In genomic region chr5:140785240-140785872, GRCm38 (mm10) we compare ENCODE assay signal across 15 mouse cellular contexts. TPM values are rescaled to one million over a fixed set of nuclear protein-coding genes. Genes with fewer than 3 reads are reported as not detected.
DNase-seq lines count a peak whose midpoint lies in the region; ATAC-seq lines count a peak whose summit lies in the region.
"Had no signal": no experiment of that assay in that cellular context is flagged by ENCODE, and none has a peak within 500 bp of the region (broad histone marks: within the 10 kb centered on the region; RNA-seq: fewer than 3 reads in every experiment).

No protein-coding gene starts in this region.

- no peak overlapping the region for H3K4me3 ChIP-seq in embryonic facial prominence, embryonic 13.5 days
- no peak overlapping the region for H3K4me3 ChIP-seq in embryonic facial prominence, embryonic 10.5 days
- H3K4me3 ChIP-seq in heart, embryonic 16.5 days (ENCODE audit: low read length), result no peak overlapping the region
- no peak overlapping the region for H3K4me3 ChIP-seq in limb, embryonic 12.5 days (replicated peaks)
- no peak overlapping the region for H3K4me3 ChIP-seq in limb, embryonic 10.5 days
- no peak overlapping the region for H3K4me3 ChIP-seq in neural tube, embryonic 15.5 days (replicated peaks)
- H3K4me3 ChIP-seq: liver, embryonic 15.5 days had no signal

- H3K9ac ChIP-seq in embryonic facial prominence, embryonic 13.5 days, result 0 out of 2 replicates have a peak overlapping the region, but pooled peaks have one; percentile 11
- no peak overlapping the region for H3K9ac ChIP-seq in heart, embryonic 16.5 days (ENCODE audit: low read length)
- H3K9ac ChIP-seq in limb, embryonic 12.5 days (replicated peaks), result 0 out of 2 replicates have a peak overlapping the region, but pooled peaks have one; percentile 2
- no peak overlapping the region for H3K9ac ChIP-seq in neural tube, embryonic 15.5 days (replicated peaks)
- H3K9ac ChIP-seq: liver, embryonic 15.5 days had no signal

- DNase-seq in embryonic facial prominence, embryonic 10.5 days (ENCODE audit: low spot score), result no peak
- DNase-seq in heart, adult 8-10 months (ENCODE audit: low spot score), result no peak
- no peak for DNase-seq in limb, embryonic 10.5 days (ENCODE audit: low spot score)
- no peak for DNase-seq in cerebellum, adult 9-10 months
- DNase-seq: cerebellum, postnatal 10 days; gastrocnemius, postnatal 36 days; kidney, adult 11 months; kidney, postnatal 14 days; lung, postnatal 36 days; thymus, postnatal 36 days had no signal

- H3K4me1 ChIP-seq in embryonic facial prominence, embryonic 13.5 days, result peaks cover 28% of the 10 kb centered on the region
- peaks cover 14% of the 10 kb centered on the region for H3K4me1 ChIP-seq in embryonic facial prominence, embryonic 10.5 days
- H3K4me1 ChIP-seq in heart, embryonic 16.5 days (ENCODE audit: control insufficient read depth, insufficient read depth, low read length), result peaks cover 45% of the 10 kb centered on the region
- peaks cover 16% of the 10 kb centered on the region for H3K4me1 ChIP-seq in limb, embryonic 12.5 days (replicated peaks)
- no peaks in the 10 kb centered on the region for H3K4me1 ChIP-seq in limb, embryonic 10.5 days
- peaks cover 26% of the 10 kb centered on the region for H3K4me1 ChIP-seq in neural tube, embryonic 15.5 days

- H3K27me3 ChIP-seq in embryonic facial prominence, embryonic 13.5 days, result no peaks in the 10 kb centered on the region
- no peaks in the 10 kb centered on the region for H3K27me3 ChIP-seq in embryonic facial prominence, embryonic 10.5 days (replicated peaks; ENCODE audit: low read depth, poor library complexity, severe bottlenecking)
- no peaks in the 10 kb centered on the region for H3K27me3 ChIP-seq in heart, embryonic 16.5 days (ENCODE audit: control insufficient read depth, insufficient read depth, low read length)
- H3K27me3 ChIP-seq in limb, embryonic 12.5 days, result no peaks in the 10 kb centered on the region
- H3K27me3 ChIP-seq in limb, embryonic 10.5 days (ENCODE audit: low read depth, poor library complexity, severe bottlenecking), result no peaks in the 10 kb centered on the region
- H3K27me3 ChIP-seq in neural tube, embryonic 15.5 days (replicated peaks), result no peaks in the 10 kb centered on the region
- H3K27me3 ChIP-seq: liver, embryonic 15.5 days had no signal

- no peaks in the 10 kb centered on the region for H3K9me3 ChIP-seq in embryonic facial prominence, embryonic 13.5 days
- H3K9me3 ChIP-seq in embryonic facial prominence, embryonic 10.5 days, result no peaks in the 10 kb centered on the region
- 0 out of 2 replicates have a peak, but pooled peaks cover 2% of the 10 kb centered on the region for H3K9me3 ChIP-seq in heart, embryonic 16.5 days (replicated peaks; ENCODE audit: control insufficient read depth, low read length)
- no peaks in the 10 kb centered on the region for H3K9me3 ChIP-seq in limb, embryonic 12.5 days
- no peaks in the 10 kb centered on the region for H3K9me3 ChIP-seq in limb, embryonic 10.5 days (replicated peaks)
- H3K9me3 ChIP-seq in neural tube, embryonic 15.5 days (replicated peaks), result no peaks in the 10 kb centered on the region
- H3K9me3 ChIP-seq: liver, embryonic 15.5 days had no signal

- peaks cover 52% of the 10 kb centered on the region for H3K36me3 ChIP-seq in embryonic facial prominence, embryonic 13.5 days
- H3K36me3 ChIP-seq in embryonic facial prominence, embryonic 10.5 days (replicated peaks), result peaks cover 54% of the 10 kb centered on the region
- H3K36me3 ChIP-seq in heart, embryonic 16.5 days (ENCODE audit: control insufficient read depth, insufficient read depth), result peaks cover 16% of the 10 kb centered on the region
- peaks cover 60% of the 10 kb centered on the region for H3K36me3 ChIP-seq in limb, embryonic 12.5 days
- H3K36me3 ChIP-seq in limb, embryonic 10.5 days, result peaks cover 51% of the 10 kb centered on the region
- H3K36me3 ChIP-seq in neural tube, embryonic 15.5 days, result peaks cover 35% of the 10 kb centered on the region

- no peak overlapping the region for H3K27ac ChIP-seq in embryonic facial prominence, embryonic 13.5 days
- H3K27ac ChIP-seq in embryonic facial prominence, embryonic 10.5 days (replicated peaks), result no peak overlapping the region
- peak overlapping the region; percentile 37 for H3K27ac ChIP-seq in heart, embryonic 16.5 days (ENCODE audit: low read length)
- no peak overlapping the region for H3K27ac ChIP-seq in limb, embryonic 12.5 days
- no peak overlapping the region for H3K27ac ChIP-seq in limb, embryonic 10.5 days
- H3K27ac ChIP-seq in neural tube, embryonic 15.5 days (replicated peaks), result 0 out of 2 replicates have a peak overlapping the region, but pooled peaks have one; percentile 15
- H3K27ac ChIP-seq: liver, embryonic 15.5 days had no signal

- no peak overlapping the region for H3K4me2 ChIP-seq in embryonic facial prominence, embryonic 13.5 days
- H3K4me2 ChIP-seq in heart, embryonic 16.5 days (ENCODE audit: low read depth, low read length), result no peak overlapping the region
- H3K4me2 ChIP-seq in limb, embryonic 12.5 days, result no peak overlapping the region
- H3K4me2 ChIP-seq in neural tube, embryonic 15.5 days, result no peak overlapping the region
- H3K4me2 ChIP-seq: liver, embryonic 15.5 days had no signal

- ATAC-seq in embryonic facial prominence, embryonic 13.5 days (ENCODE audit: insufficient number of reproducible peaks, insufficient read depth, low FRiP score, low TSS enrichment, low read depth), result no peak
- ATAC-seq in heart, embryonic 16.5 days (replicated peaks; ENCODE audit: extremely low read depth, insufficient read depth, low FRiP score), result no peak
- no peak for ATAC-seq in limb, embryonic 12.5 days (ENCODE audit: insufficient number of reproducible peaks, insufficient read depth, low FRiP score, low TSS enrichment, low read depth)
- ATAC-seq in neural tube, embryonic 15.5 days (ENCODE audit: low FRiP score), result no peak

- WGBS in embryonic facial prominence, embryonic 13.5 days, result 86% methylated on average over 13 of the region's 13 CpGs
- WGBS in embryonic facial prominence, embryonic 10.5 days, result 90% methylated on average over 13 of the region's 13 CpGs
- WGBS in heart, embryonic 16.5 days, result 81% methylated on average over 13 of the region's 13 CpGs
- WGBS in limb, embryonic 12.5 days, result 92% methylated on average over 13 of the region's 13 CpGs
- WGBS in limb, embryonic 10.5 days, result 88% methylated on average over 13 of the region's 13 CpGs
- 87% methylated on average over 13 of the region's 13 CpGs for WGBS in neural tube, embryonic 15.5 days

RNA-seq across cellular contexts. Expression of gene Gna12, which starts 44.9 kb away (rescaled TPM):
- polyA plus RNA-seq in embryonic facial prominence, embryonic 13.5 days (2015; fragmentation: Nextera tagmentation; extraction: Ambion mirVana), result 9.3 and 14.3 TPM in 2 replicates
- polyA plus RNA-seq in embryonic facial prominence, embryonic 10.5 days (2016; fragmentation: Nextera tagmentation; extraction: Ambion mirVana), result 11.4 and 14.1 TPM in 2 replicates
- 7.1 and 11.0 TPM in 2 replicates for polyA plus RNA-seq in heart, embryonic 16.5 days (2015; fragmentation: Nextera tagmentation; extraction: Ambion mirVana)
- total RNA-seq in heart, adult 8-10 months (2022), result 100 to 1,000 TPM; 124 to 170 (median 134) TPM
- 18.5 and 49.7 TPM in 2 replicates for polyA plus RNA-seq in limb, embryonic 12.5 days (2016; fragmentation: Nextera tagmentation; extraction: Ambion mirVana)
- 13.4 and 18.8 TPM in 2 replicates for polyA plus RNA-seq in limb, embryonic 10.5 days (2016; fragmentation: Nextera tagmentation; extraction: Ambion mirVana)
- 17.7 and 43.8 TPM in 2 replicates for polyA plus RNA-seq in neural tube, embryonic 15.5 days (2015; fragmentation: Nextera tagmentation; extraction: Ambion mirVana)

Comparison
In these comparisons a context has a peak if more than half of its experiments do, and no peak if none do; other contexts are left out.
1. H3K27ac ChIP-seq: peak in heart, embryonic 16.5 days (single experiment) and neural tube, embryonic 15.5 days (single experiment); none in embryonic facial prominence, embryonic 13.5 days (single experiment), embryonic facial prominence, embryonic 10.5 days (single experiment), limb, embryonic 12.5 days (single experiment) and limb, embryonic 10.5 days (single experiment).
2. H3K9ac ChIP-seq: peak in embryonic facial prominence, embryonic 13.5 days (single experiment) and limb, embryonic 12.5 days (single experiment); none in heart, embryonic 16.5 days (single experiment) and neural tube, embryonic 15.5 days (single experiment).